Mouse (Mus musculus): ENCODE measurements at regions not wholly inside any gene's neighbourhood (a gene's known extent, or its start where the extent isn't known, plus 50 kb on each side); places are given as distances from the start of the nearest gene placed in this dataset.

DNA sequence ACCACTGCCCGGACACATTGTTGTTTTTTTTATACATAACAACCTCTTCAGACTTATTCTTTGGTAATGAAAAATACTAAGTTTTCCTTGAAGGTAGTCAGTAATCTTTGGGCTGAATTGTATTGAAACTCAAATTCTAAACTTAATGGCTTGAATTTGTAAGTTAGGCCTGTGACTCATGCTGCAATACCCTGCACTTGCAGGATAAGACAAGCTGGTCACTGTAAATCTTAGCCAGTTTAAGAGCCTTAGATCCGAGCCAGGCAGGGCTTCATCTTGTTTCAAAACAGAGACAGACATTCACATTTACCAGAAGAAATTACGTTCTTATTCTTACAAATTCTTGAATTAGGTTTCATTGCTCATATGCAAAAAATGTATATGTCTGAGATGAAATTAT lies 791.0 kb upstream of the Tmprss15 start:
- TF ChIP-seq HCFC1 (IDR thresholded peaks at IDR 0.05; ENCODE audit: borderline replicate concordance, insufficient read depth, low read length) (no peak), ZC3H11A (IDR thresholded peaks at IDR 0.05; ENCODE audit: borderline replicate concordance, low read depth, low read length) (no peak)

All from ES-E14 (cell line).